Mouse (Mus musculus) thymus, postnatal 36 days (tissue): ENCODE measurements around the gene Dnajc1.

Experiments
- DNase-seq, 2 experiments: peaks; one replicate each; pipeline ENCODE4 v3.0.0; 2022; ENCODE audit warnings: mixed read lengths in 2 of 2

Dnajc1 gene

GRCm38 (mm10) chr2:18195285-18195684 lies 197.3 kb downstream of the Dnajc1 start:
- no peak for DNase-seq

- DNase-seq: no peak
Observed at GRCm38 (mm10) chr2:18188367-18188766, 204.3 kb downstream of the Dnajc1 start.

GRCm38 (mm10) chr2:18183079-18183478 lies 209.6 kb downstream of the Dnajc1 start:
- no peak for DNase-seq

GRCm38 (mm10) chr2:18181631-18182030 lies 211.0 kb downstream of the Dnajc1 start:
- DNase-seq: no peak

- DNase-seq: no peak
Observed at GRCm38 (mm10) chr2:18180323-18180722, 212.3 kb downstream of the Dnajc1 start.

- DNase-seq: no peak
Observed at GRCm38 (mm10) chr2:18176235-18176634, 216.4 kb downstream of the Dnajc1 start.

- no peak for DNase-seq
Observed at GRCm38 (mm10) chr2:18175234-18175633, 217.4 kb downstream of the Dnajc1 start.

- no peak for DNase-seq
Observed at GRCm38 (mm10) chr2:18169174-18169948, 223.3 kb downstream of the Dnajc1 start.

GRCm38 (mm10) chr2:18165511-18165910 lies 227.1 kb downstream of the Dnajc1 start:
- no peak for DNase-seq

- DNase-seq: no peak
Observed at GRCm38 (mm10) chr2:18160992-18161391, 231.6 kb downstream of the Dnajc1 start.

- no peak for DNase-seq
Observed at GRCm38 (mm10) chr2:18159426-18159825, 233.2 kb downstream of the Dnajc1 start.

GRCm38 (mm10) chr2:18156131-18156530 lies 236.5 kb downstream of the Dnajc1 start:
- DNase-seq: no peak
